Mouse (Mus musculus) T-helper 17 cell (primary cell): Measurements from ENCODE around the gene Triobp.
"Not testable (repeated sequence)": the region's sequence is repeated elsewhere in the genome, so short reads cannot be mapped to it uniquely, and the experiment has no call there.

Experiments used
- in situ Hi-C, 2 experiments: fragments of 300-600 bp; cut with MboI, MseI; formaldehyde crosslinking; loops; 1 replicate in 1 of 2; 2 replicates in 1 of 2; pipeline ENCODE4 v1.15.1; 2025; ENCODE audit warnings: high pct_unique_total_duplicates in 2 of 2

The Triobp gene

GRCm38 (mm10) chr15:78995916-78996315 lies 48.4 kb downstream of the Triobp start:
- in situ Hi-C loops: no loop called here

- in situ Hi-C loops: no loop called here
Observed at GRCm38 (mm10) chr15:78996663-78997062, 49.1 kb downstream of the Triobp start.

- in situ Hi-C loops: no loop called here
Observed at GRCm38 (mm10) chr15:78998348-78998747, 50.8 kb downstream of the Triobp start.

- in situ Hi-C loops: no loop called here
Observed at GRCm38 (mm10) chr15:78999586-78999985, 52.1 kb downstream of the Triobp start.

- in situ Hi-C loops: no loop called here
Observed at GRCm38 (mm10) chr15:79000357-79000791, 52.9 kb downstream of the Triobp start.

GRCm38 (mm10) chr15:79001559-79001958 lies 54.0 kb downstream of the Triobp start:
- in situ Hi-C loops: no loop called here

- in situ Hi-C loops: no loop called here
Observed at GRCm38 (mm10) chr15:79002036-79002435, 54.5 kb downstream of the Triobp start.

- in situ Hi-C loops: no loop called here
Observed at GRCm38 (mm10) chr15:79003079-79003478, 55.6 kb downstream of the Triobp start.

- in situ Hi-C loops: no loop called here
Observed at GRCm38 (mm10) chr15:79005581-79005980, 58.1 kb downstream of the Triobp start.

- in situ Hi-C loops: no loop called here
Observed at GRCm38 (mm10) chr15:79006638-79007037, 59.1 kb downstream of the Triobp start.

- in situ Hi-C loops: no loop called here
Observed at GRCm38 (mm10) chr15:79007059-79007458, 59.5 kb downstream of the Triobp start.

- in situ Hi-C loops: not testable (repeated sequence)
Observed at GRCm38 (mm10) chr15:79007836-79008235, 60.3 kb downstream of the Triobp start.

GRCm38 (mm10) chr15:79009734-79010133 lies 62.2 kb downstream of the Triobp start:
- in situ Hi-C loops: no loop called here

- in situ Hi-C loops: no loop called here
Observed at GRCm38 (mm10) chr15:79011550-79011949, 64.0 kb downstream of the Triobp start.

- in situ Hi-C loops: no loop called here
Observed at GRCm38 (mm10) chr15:79013382-79013781, 65.9 kb downstream of the Triobp start.

GRCm38 (mm10) chr15:79018191-79018590 lies 70.7 kb downstream of the Triobp start:
- in situ Hi-C loops: no loop called here

GRCm38 (mm10) chr15:79018886-79019285 lies 71.4 kb downstream of the Triobp start:
- in situ Hi-C loops: no loop called here

GRCm38 (mm10) chr15:79022671-79023230 lies 75.2 kb downstream of the Triobp start:
- in situ Hi-C loops: no loop called here

- in situ Hi-C loops: no loop called here
Observed at GRCm38 (mm10) chr15:79023366-79023765, 75.8 kb downstream of the Triobp start.

GRCm38 (mm10) chr15:79025687-79026308 lies 78.3 kb downstream of the Triobp start:
- in situ Hi-C loops: no loop called here

GRCm38 (mm10) chr15:79026511-79027290 lies 79.2 kb downstream of the Triobp start:
- in situ Hi-C loops: no loop called here

- in situ Hi-C loops: no loop called here
Observed at GRCm38 (mm10) chr15:79027291-79028205, 80.0 kb downstream of the Triobp start.
